Mouse (Mus musculus): ENCODE measurements at regions not wholly inside any gene's neighbourhood (a gene's known extent, or its start where the extent isn't known, plus 50 kb on each side); places are given as distances from the start of the nearest gene placed in this dataset.

- TF ChIP-seq POLR2A (IDR thresholded peaks at IDR 0.05; ENCODE audit: insufficient read length, low read depth) (no peak), POLR2AphosphoS2 (IDR thresholded peaks at IDR 0.05; ENCODE audit: insufficient read length, low read depth) (no peak), MYOD1 (IDR thresholded peaks at IDR 0.05; ENCODE audit: control insufficient read depth in 1 of 3, insufficient read length in 2 of 3, low read depth in 2 of 3) (no peak), CEBPB (IDR thresholded peaks at IDR 0.05; ENCODE audit: insufficient read depth, poor library complexity, severe bottlenecking) (no peak)
Measured at GRCm38 (mm10) chr8:53958548-53958947, 118.9 kb upstream of the Vegfc start.

All from myocyte (in vitro differentiated cells).